Comparison of ENCODE assay signal across 15 mouse cellular contexts in genomic region chr2:156314811-156315210, GRCm38 (mm10).
"Had no signal": no experiment of that assay in that cellular context is flagged by ENCODE, and none has a peak within 500 bp of the region (broad histone marks: within the 10 kb centered on the region; RNA-seq: fewer than 3 reads in every experiment).

No protein-coding gene starts in this region.

- ATAC-seq: midbrain, embryonic 13.5 days had no signal

- H3K4me2 ChIP-seq: limb, embryonic 12.5 days; liver, embryonic 15.5 days; midbrain, embryonic 13.5 days; neural tube, embryonic 15.5 days had no signal

- H3K27me3 ChIP-seq: limb, embryonic 12.5 days; liver, embryonic 15.5 days; midbrain, embryonic 13.5 days; neural tube, embryonic 15.5 days had no signal

- H3K27ac ChIP-seq: kidney, postnatal 0 days; limb, embryonic 12.5 days; liver, embryonic 15.5 days; macrophage; midbrain, embryonic 13.5 days; neural tube, embryonic 15.5 days had no signal

- H3K4me3 ChIP-seq: limb, embryonic 12.5 days; liver, embryonic 15.5 days; megakaryocyte, embryonic 14.5 days; midbrain, embryonic 13.5 days; neural tube, embryonic 15.5 days had no signal

- DNase-seq: kidney, adult 9 months; kidney, postnatal 36 days; lung, adult 2 months; lung, postnatal 10 days; right cerebral cortex, adult 18-20 months; right cerebral cortex, postnatal 25 days; thymus, adult 2 months; thymus, postnatal 25 days had no signal

- H3K9me3 ChIP-seq: limb, embryonic 12.5 days; liver, embryonic 15.5 days; midbrain, embryonic 13.5 days; neural tube, embryonic 15.5 days had no signal

- H3K36me3 ChIP-seq: neural tube, embryonic 15.5 days had no signal

- H3K9ac ChIP-seq: limb, embryonic 12.5 days; liver, embryonic 15.5 days; midbrain, embryonic 13.5 days; neural tube, embryonic 15.5 days had no signal
